Mouse (Mus musculus) thymus, adult 2 months (tissue): Measurements from ENCODE around the gene Dcaf8. TPM values are rescaled to one million over a fixed set of nuclear protein-coding genes. Genes with fewer than 3 reads are reported as not detected.

Source experiments
- DNase-seq: peaks from one replicate; pipeline ENCODE4 v3.0.0; 2021
- H3K27ac ChIP-seq: fragments of 200-500 bp; 2 replicates; pipeline ENCODE4 v1.5.1; 2012; ENCODE audit warnings: low read length, control low read depth; ENCODE audit not compliant: control insufficient read depth, insufficient read depth
- H3K27me3 ChIP-seq: fragments of 200-500 bp; 2 replicates; pipeline ENCODE4 v1.6.1; 2012; ENCODE audit warnings: mild to moderate bottlenecking, low read length, moderate library complexity, mixed read lengths; ENCODE audit not compliant: control insufficient read depth, insufficient read depth
- H3K36me3 ChIP-seq: fragments of 200-500 bp; 2 replicates; pipeline ENCODE4 v1.6.1; 2012; ENCODE audit warnings: mild to moderate bottlenecking, low read length, moderate library complexity; ENCODE audit not compliant: control insufficient read depth, insufficient read depth
- H3K4me1 ChIP-seq: fragments of 200-500 bp; replicated peaks from 2 replicates; pipeline ENCODE4 v1.6.1; 2012; ENCODE audit warnings: low read length; ENCODE audit not compliant: control insufficient read depth, insufficient read depth
- H3K4me3 ChIP-seq: fragments of 200-500 bp; 2 replicates; pipeline ENCODE4 v1.5.1; 2012; ENCODE audit warnings: mild to moderate bottlenecking, low read length, control low read depth, moderate library complexity; ENCODE audit not compliant: control insufficient read depth, insufficient read depth
- CTCF ChIP-seq: fragments of 200-500 bp; IDR thresholded peaks from 2 replicates; pipeline ENCODE4 v1.5.1; 2012; ENCODE audit warnings: mild to moderate bottlenecking, control low read depth, low read length, moderate library complexity, borderline replicate concordance; ENCODE audit not compliant: control insufficient read depth, poor library complexity, insufficient read depth; ENCODE audit errors: extremely low read depth
- POLR2A ChIP-seq: fragments of 200-500 bp; IDR thresholded peaks from 2 replicates; pipeline ENCODE4 v1.6.1; 2012; ENCODE audit warnings: mild to moderate bottlenecking, low read length, control low read depth, moderate library complexity; ENCODE audit not compliant: control insufficient read depth, poor library complexity, insufficient read depth; ENCODE audit errors: extremely low read depth
- WGBS: fragments of 180-500 bp; shearing (Covaris S2); methylation state at CpG from one replicate; pipeline ENCODE4 v1.1.7; 2018; 5-methylcytosine and 5-hydroxymethylcytosine counted together
- polyA plus RNA-seq: library from polyadenylated mRNA; depleted of rRNA; stranded (reverse); fragments of >200 nt; gene quantifications from 2 replicates; pipeline ENCODE4 v1.2.3, GENCODE M21; 2012

The Dcaf8 gene
- polyA plus RNA-seq, 1 experiment = 79.7 TPM

DNA sequence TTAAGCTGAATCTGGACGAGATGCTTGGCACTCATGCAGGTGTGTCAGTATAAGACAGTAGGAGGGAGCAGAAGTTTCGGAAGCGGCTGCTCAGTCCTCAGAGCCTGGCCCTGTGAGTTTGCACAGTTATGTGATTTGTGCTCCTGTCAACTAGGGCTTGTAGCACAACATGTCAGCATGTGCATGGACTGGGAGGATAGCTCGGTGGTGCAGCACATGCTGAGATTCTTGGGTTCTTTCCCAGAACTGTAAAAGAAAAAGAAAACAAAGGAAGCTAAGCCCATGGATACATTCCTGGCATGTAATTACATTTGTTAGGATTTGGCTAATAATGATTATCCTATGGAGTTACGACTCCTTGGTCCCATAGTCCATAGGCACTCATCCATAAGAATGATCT, 25.3 kb downstream of the Dcaf8 start:
- no peaks in the 10 kb centered on the region for H3K27me3 ChIP-seq
- no peaks in the 10 kb centered on the region for H3K4me1 ChIP-seq
- H3K4me3 ChIP-seq = no peak overlapping the region
- H3K27ac ChIP-seq = no peak overlapping the region
- peaks cover 64% of the 10 kb centered on the region for H3K36me3 ChIP-seq
- 96% methylated on average over 5 of the region's 5 CpGs for WGBS
- no peak for DNase-seq
- no peak for TF ChIP-seq CTCF
- no peak for TF ChIP-seq POLR2A

GRCm38 (mm10) chr1:172177791-172178190, 29.9 kb downstream of the Dcaf8 start:
- Histone ChIP-seq H3K4me1 (no peaks in the 10 kb centered on the region), H3K27me3 (no peaks in the 10 kb centered on the region), H3K27ac (no peak overlapping the region), H3K4me3 (no peak overlapping the region), H3K36me3 (peaks cover 86% of the 10 kb centered on the region)
- no peak for DNase-seq
- WGBS = 88% methylated on average over 7 of the region's 7 CpGs
- no peak for TF ChIP-seq POLR2A
- no peak for TF ChIP-seq CTCF

GRCm38 (mm10) chr1:172179102-172179501, 31.2 kb downstream of the Dcaf8 start:
- no peak overlapping the region for H3K4me3 ChIP-seq
- no peak overlapping the region for H3K27ac ChIP-seq
- H3K36me3 ChIP-seq = peaks cover 77% of the 10 kb centered on the region
- WGBS = 58% methylated on average over 7 of the region's 7 CpGs
- DNase-seq = no peak
- TF ChIP-seq POLR2A (no peak), CTCF (no peak)
- no peaks in the 10 kb centered on the region for H3K4me1 ChIP-seq
- H3K27me3 ChIP-seq = no peaks in the 10 kb centered on the region

DNA sequence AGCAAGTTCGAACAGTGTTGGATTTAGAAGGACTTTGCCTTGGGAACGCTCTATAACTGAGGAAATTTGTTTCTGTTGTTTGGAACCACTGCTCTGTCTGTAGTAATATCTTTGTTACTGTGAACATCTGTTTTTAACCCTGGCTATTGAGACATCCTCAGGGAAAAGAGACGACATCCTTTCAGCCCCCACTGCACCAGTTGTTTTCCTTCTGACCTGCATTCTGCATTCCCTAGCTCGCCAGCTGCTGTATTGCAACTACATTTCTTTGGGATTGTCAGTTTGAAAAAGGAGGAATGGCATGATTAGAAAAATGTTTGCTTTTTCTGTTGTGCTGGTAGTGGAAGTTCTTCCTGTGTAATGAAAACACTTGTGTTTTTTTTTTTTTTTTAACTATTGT, 33.0 kb downstream of the Dcaf8 start:
- Histone ChIP-seq H3K4me1 (no peaks in the 10 kb centered on the region), H3K27me3 (no peaks in the 10 kb centered on the region), H3K4me3 (no peak overlapping the region), H3K36me3 (peaks cover 61% of the 10 kb centered on the region), H3K27ac (no peak overlapping the region)
- no peak for DNase-seq
- 97% methylated on average over 4 of the region's 4 CpGs for WGBS
- TF ChIP-seq CTCF = no peak
- no peak for TF ChIP-seq POLR2A

DNA sequence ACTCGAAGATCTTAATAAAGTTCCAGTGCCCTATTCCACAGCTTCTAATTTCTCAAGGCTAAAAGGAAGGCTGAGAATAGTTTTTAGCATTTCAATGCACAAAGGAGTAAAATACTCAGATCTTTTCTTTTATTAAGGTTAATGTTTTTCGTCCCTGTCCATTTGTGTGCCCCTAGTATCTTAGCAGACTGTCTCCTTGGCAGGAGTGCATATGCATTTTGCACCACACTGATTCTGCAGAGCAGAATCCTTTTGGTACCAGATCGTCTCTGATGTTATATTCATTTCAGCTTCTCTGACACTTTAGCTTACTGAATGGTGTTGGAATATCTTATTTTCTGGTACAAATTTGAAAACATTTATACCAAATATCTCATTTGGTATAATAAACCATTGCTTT, 33.9 kb downstream of the Dcaf8 start:
- peaks cover 65% of the 10 kb centered on the region for H3K36me3 ChIP-seq
- H3K4me3 ChIP-seq = no peak overlapping the region
- no peak overlapping the region for H3K27ac ChIP-seq
- no peaks in the 10 kb centered on the region for H3K27me3 ChIP-seq
- no peak for DNase-seq
- no peaks in the 10 kb centered on the region for H3K4me1 ChIP-seq
- WGBS = 97% methylated on average over 3 of the region's 3 CpGs
- TF ChIP-seq CTCF (no peak), POLR2A (no peak)

- Histone ChIP-seq H3K4me1 (no peaks in the 10 kb centered on the region), H3K36me3 (peaks cover 67% of the 10 kb centered on the region), H3K27ac (no peak overlapping the region), H3K4me3 (no peak overlapping the region), H3K27me3 (no peaks in the 10 kb centered on the region)
- 98% methylated on average over 6 of the region's 6 CpGs for WGBS
- TF ChIP-seq POLR2A (no peak), CTCF (no peak)
- DNase-seq = no peak
Observed at GRCm38 (mm10) chr1:172183056-172183455, 35.2 kb downstream of the Dcaf8 start.

DNA sequence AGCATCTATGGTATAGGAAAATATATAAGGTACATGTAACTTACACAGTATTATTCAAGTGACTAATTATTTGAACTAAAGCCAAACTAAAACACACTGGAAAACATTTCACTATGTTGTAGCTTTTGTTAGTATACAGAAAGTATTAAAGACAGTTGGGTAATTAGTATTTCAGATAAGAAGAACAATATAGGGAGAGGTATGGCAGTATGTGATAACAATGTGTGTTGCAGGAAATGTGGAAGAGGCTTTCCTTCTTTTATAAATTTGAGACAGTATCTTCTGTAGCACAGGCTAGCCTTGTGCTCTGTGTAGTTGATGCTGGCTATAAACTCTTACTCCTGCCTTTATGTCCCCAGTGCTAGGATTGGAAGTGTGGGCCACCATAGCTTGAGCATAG, 36.0 kb downstream of the Dcaf8 start:
- no peaks in the 10 kb centered on the region for H3K27me3 ChIP-seq
- TF ChIP-seq POLR2A = no peak
- DNase-seq = no peak
- H3K36me3 ChIP-seq = peaks cover 70% of the 10 kb centered on the region
- H3K4me1 ChIP-seq = no peaks in the 10 kb centered on the region
- H3K27ac ChIP-seq = no peak overlapping the region
- H3K4me3 ChIP-seq = no peak overlapping the region
